Mouse (Mus musculus): ENCODE data around the gene Zfp704. TPM values are rescaled to one million over a fixed set of nuclear protein-coding genes. Genes with fewer than 3 reads are reported as not detected.

The Zfp704 gene
- total and polyA plus RNA-seq, 3 experiments, result not detected

- H3K4me3 ChIP-seq (replicated peaks in 1 of 3; ENCODE audit: low read depth in 2 of 3, low read length in 2 of 3, poor library complexity in 1 of 3), result no peak overlapping the region
- no peaks in the 10 kb centered on the region for H3K9me3 ChIP-seq (replicated peaks; ENCODE audit: low read length)
- no peak overlapping the region for H3K9ac ChIP-seq (ENCODE audit: insufficient read depth, low read depth)
- dilution Hi-C loops (cut with MboI; ENCODE audit: extremely low pct_ligation_motif_present, extremely low pct_unique_long_range_greater_than_20kb, low sequenced_read_pairs), result no loop called here
- H3K4me1 ChIP-seq (ENCODE audit: control insufficient read depth in 1 of 2, insufficient read depth in 2 of 2), result peaks cover 0 to 9% of the 10 kb centered on the region in 2 experiments; a peak in 2 of 4 replicates
- H3K36me3 ChIP-seq (replicated peaks in 1 of 2; ENCODE audit: control insufficient read depth in 1 of 2, insufficient read depth in 1 of 2, low read length in 1 of 2), result no peaks in the 10 kb centered on the region
- no peaks in the 10 kb centered on the region for H3K79me2 ChIP-seq (replicated peaks; ENCODE audit: control insufficient read depth, extremely low read depth, insufficient read depth, poor library complexity, severe bottlenecking)
- DNase-seq (ENCODE audit: extremely low read depth), result no peak
- H3K4me2 ChIP-seq (ENCODE audit: insufficient read depth, low read depth, poor library complexity, severe bottlenecking), result no peak overlapping the region
- TF ChIP-seq CHD2 (IDR thresholded peaks at IDR 0.05; ENCODE audit: low read length) (no peak), RAD21 (IDR thresholded peaks at IDR 0.05; ENCODE audit: low read depth, low read length) (no peak), CTCF (conservative IDR thresholded peaks at IDR 0.05 in 1 of 2, IDR thresholded peaks at IDR 0.05 in 1 of 2; ENCODE audit: low read depth in 2 of 2, low read length in 2 of 2) (no peak), POLR2A (IDR thresholded peaks at IDR 0.05; ENCODE audit: low read depth, low read length) (no peak)
- no peaks in the 10 kb centered on the region for H3K27me3 ChIP-seq (replicated peaks)
- H3K27ac ChIP-seq (ENCODE audit: insufficient read depth, low read depth), result no peak overlapping the region
- in situ Hi-C loops (cut with MboI; ENCODE audit: low pct_ligation_motif_present, low pct_unique_long_range_greater_than_20kb, low sequenced_read_pairs), result no loop called here
These were observed 93.6 kb downstream of the Zfp704 start for GRCm38 (mm10) chr3:9516119-9516855.

DNA sequence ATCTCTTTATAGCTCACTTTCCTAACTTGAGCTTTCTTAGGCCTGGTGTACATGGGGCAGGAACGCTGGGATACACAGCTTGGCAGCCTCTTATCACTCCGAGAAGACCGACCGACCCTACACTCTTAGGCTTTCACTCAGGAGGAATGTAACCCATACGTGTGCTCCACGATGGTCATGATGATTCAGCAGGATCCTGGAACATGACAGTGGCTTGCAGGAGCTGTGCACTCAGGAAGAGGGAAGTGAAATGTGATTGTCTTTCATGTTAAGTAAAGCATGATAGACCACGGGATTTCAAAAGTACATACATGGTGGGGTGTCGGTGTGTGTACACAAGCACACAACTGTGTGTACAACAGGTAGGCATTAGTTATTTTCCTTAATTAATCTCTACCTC lies 94.4 kb downstream of the Zfp704 start:
- Histone ChIP-seq H3K79me2 (replicated peaks; ENCODE audit: control insufficient read depth, extremely low read depth, insufficient read depth, poor library complexity, severe bottlenecking) (no peaks in the 10 kb centered on the region), H3K4me1 (ENCODE audit: control insufficient read depth in 1 of 2, insufficient read depth in 2 of 2) (peaks cover 0 to 9% of the 10 kb centered on the region in 2 experiments; a peak in 2 of 4 replicates), H3K9ac (ENCODE audit: insufficient read depth, low read depth) (no peak overlapping the region), H3K9me3 (replicated peaks; ENCODE audit: low read length) (no peaks in the 10 kb centered on the region), H3K36me3 (replicated peaks in 1 of 2; ENCODE audit: control insufficient read depth in 1 of 2, insufficient read depth in 1 of 2, low read length in 1 of 2) (no peaks in the 10 kb centered on the region), H3K4me2 (ENCODE audit: insufficient read depth, low read depth, poor library complexity, severe bottlenecking) (no peak overlapping the region), H3K27ac (ENCODE audit: insufficient read depth, low read depth) (no peak overlapping the region), H3K27me3 (replicated peaks) (no peaks in the 10 kb centered on the region), H3K4me3 (replicated peaks in 1 of 3; ENCODE audit: low read depth in 2 of 3, low read length in 2 of 3, poor library complexity in 1 of 3) (no peak overlapping the region)
- in situ Hi-C loops (cut with MboI; ENCODE audit: low pct_ligation_motif_present, low pct_unique_long_range_greater_than_20kb, low sequenced_read_pairs), result no loop called here
- TF ChIP-seq GABPA (IDR thresholded peaks at IDR 0.05; ENCODE audit: insufficient replicate concordance, low read depth, low read length), result no peak
- TF ChIP-seq NRF1 (IDR thresholded peaks at IDR 0.05; ENCODE audit: low read depth, low read length), result no peak
- dilution Hi-C loops (cut with MboI; ENCODE audit: extremely low pct_ligation_motif_present, extremely low pct_unique_long_range_greater_than_20kb, low sequenced_read_pairs), result no loop called here
- DNase-seq (ENCODE audit: extremely low read depth), result no peak

DNA sequence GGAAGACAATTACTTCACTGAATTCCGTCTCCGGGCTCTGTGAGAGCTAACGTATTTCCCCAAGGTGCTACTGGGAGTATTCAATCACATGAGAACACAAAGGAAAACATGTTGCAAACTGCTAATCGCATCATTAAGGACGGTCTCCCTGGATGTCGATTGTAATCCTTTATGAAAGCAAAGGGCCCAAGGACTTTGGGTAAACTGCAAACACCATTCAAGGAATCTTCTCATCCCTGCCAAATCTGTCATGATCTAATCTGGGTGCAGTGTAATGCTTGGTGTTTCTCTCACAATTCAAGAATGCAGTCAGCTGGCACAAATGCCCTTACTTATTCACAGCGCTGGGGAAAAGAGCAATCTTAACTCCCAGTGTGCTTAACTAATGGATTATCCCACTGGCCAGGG lies 96.2 kb downstream of the Zfp704 start:
- dilution Hi-C loops (cut with MboI; ENCODE audit: extremely low pct_ligation_motif_present, extremely low pct_unique_long_range_greater_than_20kb, low sequenced_read_pairs) (no loop called here), in situ Hi-C loops (cut with MboI; ENCODE audit: low pct_ligation_motif_present, low pct_unique_long_range_greater_than_20kb, low sequenced_read_pairs) (no loop called here)
- no peak for DNase-seq (ENCODE audit: extremely low read depth)
- Histone ChIP-seq H3K79me2 (replicated peaks; ENCODE audit: control insufficient read depth, extremely low read depth, insufficient read depth, poor library complexity, severe bottlenecking) (no peaks in the 10 kb centered on the region), H3K27ac (ENCODE audit: insufficient read depth, low read depth) (no peak overlapping the region), H3K27me3 (replicated peaks) (no peaks in the 10 kb centered on the region), H3K36me3 (replicated peaks in 1 of 2; ENCODE audit: control insufficient read depth in 1 of 2, insufficient read depth in 1 of 2, low read length in 1 of 2) (no peaks in the 10 kb centered on the region), H3K4me1 (ENCODE audit: control insufficient read depth in 1 of 2, insufficient read depth in 2 of 2) (peaks cover 0 to 9% of the 10 kb centered on the region in 2 experiments; a peak in 2 of 4 replicates), H3K9ac (ENCODE audit: insufficient read depth, low read depth) (no peak overlapping the region), H3K4me2 (ENCODE audit: insufficient read depth, low read depth, poor library complexity, severe bottlenecking) (no peak overlapping the region), H3K4me3 (replicated peaks in 1 of 3; ENCODE audit: low read depth in 2 of 3, low read length in 2 of 3, poor library complexity in 1 of 3) (no peak overlapping the region), H3K9me3 (replicated peaks; ENCODE audit: low read length) (no peaks in the 10 kb centered on the region)
- no peak for TF ChIP-seq HCFC1 (IDR thresholded peaks at IDR 0.05; ENCODE audit: low read depth, low read length)
- TF ChIP-seq UBTF (IDR thresholded peaks at IDR 0.05; ENCODE audit: low read depth, low read length), result no peak
- no peak for TF ChIP-seq POLR2A (IDR thresholded peaks at IDR 0.05; ENCODE audit: low read depth, low read length)
- no peak for TF ChIP-seq JUND (conservative IDR thresholded peaks at IDR 0.05; ENCODE audit: low read depth, low read length)
- no peak for TF ChIP-seq BHLHE40 (IDR thresholded peaks at IDR 0.05; ENCODE audit: low read depth, low read length)
- TF ChIP-seq IRF4 (IDR thresholded peaks at IDR 0.05; ENCODE audit: low read depth, low read length), result no peak
- no peak for TF ChIP-seq USF1 (IDR thresholded peaks at IDR 0.05; ENCODE audit: low read depth, low read length)
- no peak for TF ChIP-seq MAZ (IDR thresholded peaks at IDR 0.05; ENCODE audit: low read depth, low read length)
- no peak for TF ChIP-seq TCF12 (IDR thresholded peaks at IDR 0.05; ENCODE audit: low read depth, low read length)
- TF ChIP-seq GABPA (IDR thresholded peaks at IDR 0.05; ENCODE audit: insufficient replicate concordance, low read depth, low read length), result no peak
- no peak for TF ChIP-seq NELFE (IDR thresholded peaks at IDR 0.05; ENCODE audit: low read depth, low read length)
- no peak for TF ChIP-seq NRF1 (IDR thresholded peaks at IDR 0.05; ENCODE audit: low read depth, low read length)
- no peak for TF ChIP-seq ETS1 (conservative IDR thresholded peaks at IDR 0.05; ENCODE audit: low read depth, low read length)
- TF ChIP-seq ELF1 (IDR thresholded peaks at IDR 0.05; ENCODE audit: low read depth, low read length), result no peak
- no peak for TF ChIP-seq TBP (conservative IDR thresholded peaks at IDR 0.05; ENCODE audit: low read depth, low read length)
- TF ChIP-seq JUN (IDR thresholded peaks at IDR 0.05; ENCODE audit: insufficient read depth, low read depth, low read length), result no peak
- TF ChIP-seq RCOR1 (conservative IDR thresholded peaks at IDR 0.05; ENCODE audit: low read depth, low read length), result no peak
- TF ChIP-seq USF2 (conservative IDR thresholded peaks at IDR 0.05; ENCODE audit: low read depth, low read length), result no peak

All from CH12.LX (cell line).